Mouse (Mus musculus) thymus, postnatal 36 days (tissue): ENCODE measurements at regions not wholly inside any gene's neighbourhood (a gene's known extent, or its start where the extent isn't known, plus 50 kb on each side); places are given as distances from the start of the nearest gene placed in this dataset.

Experiments used
- DNase-seq, 2 experiments: peaks; one replicate each; pipeline ENCODE4 v3.0.0; 2022; ENCODE audit warnings: mixed read lengths in 2 of 2

- DNase-seq = no peak
These were observed 297.0 kb upstream of the Gm10295 start for GRCm38 (mm10) chr7:71648314-71648713.

- no peak for DNase-seq
These were observed 295.7 kb upstream of the Gm10295 start for GRCm38 (mm10) chr7:71646944-71647343.

GRCm38 (mm10) chr7:71623048-71623447 lies 271.8 kb upstream of the Gm10295 start:
- no peak for DNase-seq

- no peak for DNase-seq
These were observed 251.9 kb upstream of the Gm10295 start for GRCm38 (mm10) chr7:71603159-71603558.

GRCm38 (mm10) chr7:71596780-71597179 lies 245.5 kb upstream of the Gm10295 start:
- no peak for DNase-seq

- DNase-seq = no peak
These were observed 236.3 kb upstream of the Gm10295 start for GRCm38 (mm10) chr7:71587626-71588025.

- DNase-seq = no peak
These were observed 232.3 kb upstream of the Gm10295 start for GRCm38 (mm10) chr7:71583443-71584055.

- DNase-seq = no peak
These were observed 230.5 kb upstream of the Gm10295 start for GRCm38 (mm10) chr7:71581746-71582145.

- no peak for DNase-seq
These were observed 209.1 kb upstream of the Gm10295 start for GRCm38 (mm10) chr7:71560296-71560936.

GRCm38 (mm10) chr7:71556473-71556872 lies 205.2 kb upstream of the Gm10295 start:
- DNase-seq = no peak

- no peak for DNase-seq
These were observed 204.2 kb upstream of the Gm10295 start for GRCm38 (mm10) chr7:71555476-71555875.

GRCm38 (mm10) chr7:71546606-71547213 lies 195.4 kb upstream of the Gm10295 start:
- DNase-seq = no peak

- DNase-seq = no peak
These were observed 190.2 kb upstream of the Gm10295 start for GRCm38 (mm10) chr7:71541467-71541866.

GRCm38 (mm10) chr7:71533109-71533508 lies 181.8 kb upstream of the Gm10295 start:
- no peak for DNase-seq

- no peak for DNase-seq
These were observed 180.2 kb upstream of the Gm10295 start for GRCm38 (mm10) chr7:71531496-71531895.

- no peak for DNase-seq
These were observed 179.6 kb upstream of the Gm10295 start for GRCm38 (mm10) chr7:71530922-71531321.

GRCm38 (mm10) chr7:71526152-71526551 lies 174.9 kb upstream of the Gm10295 start:
- DNase-seq = no peak

- no peak for DNase-seq
These were observed 173.4 kb upstream of the Gm10295 start for GRCm38 (mm10) chr7:71524577-71525126.

GRCm38 (mm10) chr7:71524119-71524518 lies 172.8 kb upstream of the Gm10295 start:
- no peak for DNase-seq

- DNase-seq = no peak
These were observed 156.1 kb upstream of the Gm10295 start for GRCm38 (mm10) chr7:71507379-71507778.

GRCm38 (mm10) chr7:71500719-71501118 lies 149.4 kb upstream of the Gm10295 start:
- DNase-seq = no peak

- no peak for DNase-seq
These were observed 146.8 kb upstream of the Gm10295 start for GRCm38 (mm10) chr7:71498123-71498522.

- DNase-seq = no peak
These were observed 139.8 kb upstream of the Gm10295 start for GRCm38 (mm10) chr7:71491128-71491527.
